8 mouse cellular contexts compared by ENCODE assay signal in the genomic region with DNA sequence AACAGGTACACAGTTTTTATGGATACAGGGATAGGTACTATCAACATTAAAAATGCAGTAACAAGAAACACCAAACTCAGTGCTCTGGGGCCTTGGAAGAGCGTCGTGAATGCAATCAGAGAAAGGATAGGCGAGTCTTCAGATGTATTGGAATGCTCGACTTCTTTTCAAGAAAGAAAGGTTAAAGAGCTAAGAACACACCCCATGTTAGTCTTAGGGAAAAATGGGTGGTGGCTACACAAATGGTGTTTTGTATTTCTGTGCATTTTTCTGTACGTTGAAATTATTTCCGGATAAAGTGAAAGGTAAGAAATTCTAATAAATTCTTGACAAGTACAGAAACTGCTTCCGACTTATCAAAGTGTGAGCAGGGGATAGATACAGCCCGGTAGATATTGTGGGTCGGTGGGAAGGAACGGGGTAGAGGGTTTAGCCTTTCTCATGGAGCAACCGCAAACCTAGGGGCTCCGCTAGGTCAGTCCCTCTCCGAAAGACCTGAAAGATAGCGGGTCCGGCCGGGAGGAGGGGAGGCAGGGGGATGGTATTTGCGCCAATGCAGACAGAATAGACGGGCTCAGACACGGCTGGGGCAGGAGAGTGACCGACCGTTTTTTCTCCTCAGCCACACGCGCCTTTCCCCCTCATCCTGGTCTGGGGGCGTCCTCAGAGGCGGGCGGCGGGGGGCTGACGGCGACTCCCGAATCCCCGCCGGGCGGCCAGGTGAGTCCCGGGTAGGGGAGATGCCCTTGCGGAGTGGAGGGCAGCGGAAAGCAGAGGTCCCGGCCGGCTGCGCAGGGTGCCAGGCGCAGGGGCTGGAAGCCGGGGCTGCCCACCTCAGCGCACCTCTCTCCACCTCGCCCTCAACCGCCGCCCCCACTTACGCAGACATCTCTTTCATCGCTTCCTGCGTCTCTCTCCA. TPM values are rescaled to one million over a fixed set of nuclear protein-coding genes. Genes with fewer than 3 reads are reported as not detected.
DNase-seq lines count a peak whose midpoint lies in the region; ATAC-seq lines count a peak whose summit lies in the region.

No protein-coding gene starts in this region.

- peak overlapping the region; percentile 91 for H3K4me3 ChIP-seq in lung, embryonic 16.5 days (ENCODE audit: low read length)
- peak overlapping the region; percentile 97 for H3K4me3 ChIP-seq in embryonic facial prominence, embryonic 11.5 days (ENCODE audit: low read depth, low read length)
- H3K4me3 ChIP-seq in hindbrain, embryonic 16.5 days (ENCODE audit: low read length) = peak overlapping the region; percentile 96

- H3K27me3 ChIP-seq in lung, embryonic 16.5 days (ENCODE audit: control insufficient read depth, insufficient read depth, low read depth, low read length) = no peaks in the 10 kb centered on the region
- H3K27me3 ChIP-seq in embryonic facial prominence, embryonic 11.5 days (ENCODE audit: control insufficient read depth, insufficient read depth, low read length) = no peaks in the 10 kb centered on the region
- no peaks in the 10 kb centered on the region for H3K27me3 ChIP-seq in hindbrain, embryonic 16.5 days (replicated peaks; ENCODE audit: control insufficient read depth, insufficient read depth, low read length)
- H3K27me3 ChIP-seq in splenic B cell, adult 2 months (ENCODE audit: control insufficient read depth, insufficient read depth, low read length, poor library complexity, severe bottlenecking) = no peaks in the 10 kb centered on the region

- WGBS in lung, embryonic 16.5 days = under 1% methylated on average over 48 of the region's 48 CpGs
- 1% methylated on average over 48 of the region's 48 CpGs for WGBS in embryonic facial prominence, embryonic 11.5 days
- WGBS in hindbrain, embryonic 16.5 days = under 1% methylated on average over 47 of the region's 48 CpGs

- 0 out of 2 replicates have a peak, but pooled peaks cover 2% of the 10 kb centered on the region for H3K4me1 ChIP-seq in lung, embryonic 16.5 days (replicated peaks; ENCODE audit: control insufficient read depth, insufficient read depth, low read length)
- no peaks in the 10 kb centered on the region for H3K4me1 ChIP-seq in embryonic facial prominence, embryonic 11.5 days (ENCODE audit: control insufficient read depth, insufficient read depth, low read length)
- peaks cover 6% of the 10 kb centered on the region for H3K4me1 ChIP-seq in hindbrain, embryonic 16.5 days (ENCODE audit: control insufficient read depth, insufficient read depth, low read depth, low read length)

- no peaks in the 10 kb centered on the region for H3K9me3 ChIP-seq in lung, embryonic 16.5 days (ENCODE audit: control insufficient read depth, low read length)
- H3K9me3 ChIP-seq in embryonic facial prominence, embryonic 11.5 days (replicated peaks; ENCODE audit: control insufficient read depth, low read length) = no peaks in the 10 kb centered on the region
- no peaks in the 10 kb centered on the region for H3K9me3 ChIP-seq in hindbrain, embryonic 16.5 days (ENCODE audit: control insufficient read depth, low read length)

- peak overlapping the region; percentile 76 for H3K4me2 ChIP-seq in lung, embryonic 16.5 days (ENCODE audit: low read depth, low read length)
- H3K4me2 ChIP-seq in embryonic facial prominence, embryonic 11.5 days (ENCODE audit: low read depth, low read length) = peak overlapping the region; percentile 65
- H3K4me2 ChIP-seq in hindbrain, embryonic 16.5 days (ENCODE audit: low read length) = peak overlapping the region; percentile 72

- H3K27ac ChIP-seq in lung, embryonic 16.5 days (ENCODE audit: low read length) = peak overlapping the region; percentile 93
- peak overlapping the region; percentile 90 for H3K27ac ChIP-seq in embryonic facial prominence, embryonic 11.5 days (replicated peaks; ENCODE audit: low read depth, low read length)
- H3K27ac ChIP-seq in hindbrain, embryonic 16.5 days (ENCODE audit: low read depth, low read length) = peak overlapping the region; percentile 95

- DNase-seq in adrenal gland, adult 2 months = peak; percentile 43
- DNase-seq in adrenal gland, adult 8-10 months = no peak
- no peak for DNase-seq in lung, postnatal 4 days
- DNase-seq in embryonic facial prominence, embryonic 11.5 days (ENCODE audit: low spot score) = peak; percentile 25
- DNase-seq in splenic B cell, adult 2 months (ENCODE audit: low read depth, low spot score) = peak; percentile 2

- H3K9ac ChIP-seq in lung, embryonic 16.5 days (ENCODE audit: low read length) = peak overlapping the region; percentile 85
- H3K9ac ChIP-seq in embryonic facial prominence, embryonic 11.5 days (replicated peaks; ENCODE audit: low read length) = peak overlapping the region; percentile 89
- H3K9ac ChIP-seq in hindbrain, embryonic 16.5 days (ENCODE audit: low read depth, low read length) = peak overlapping the region; percentile 96

- ATAC-seq in lung, embryonic 16.5 days (ENCODE audit: low read depth) = peak; percentile 80
- ATAC-seq in embryonic facial prominence, embryonic 11.5 days (replicated peaks; ENCODE audit: insufficient number of reproducible peaks, low FRiP score, low TSS enrichment, low read depth) = peak; percentile 89
- ATAC-seq in hindbrain, embryonic 16.5 days = peak; percentile 92
- ATAC-seq in megakaryocyte, adult 5-6 weeks (ENCODE audit: poor library complexity, severe bottlenecking) = peak; percentile 81

- H3K36me3 ChIP-seq in lung, embryonic 16.5 days (ENCODE audit: control insufficient read depth, insufficient read depth, low read length) = peaks cover 4% of the 10 kb centered on the region
- no peaks in the 10 kb centered on the region for H3K36me3 ChIP-seq in embryonic facial prominence, embryonic 11.5 days (replicated peaks; ENCODE audit: control insufficient read depth, insufficient read depth, low read depth, low read length)
- H3K36me3 ChIP-seq in hindbrain, embryonic 16.5 days (ENCODE audit: control insufficient read depth, insufficient read depth, low read length) = peaks cover 2% of the 10 kb centered on the region
- no peaks in the 10 kb centered on the region for H3K36me3 ChIP-seq in splenic B cell, adult 2 months (ENCODE audit: control insufficient read depth, insufficient read depth, low read length, poor library complexity, severe bottlenecking)

RNA-seq across cellular contexts. Expression of gene Papolg, which starts 0.7 kb away (rescaled TPM):
- total RNA-seq in adrenal gland, adult 2 months (2021) = 10 to 100 TPM; 10.6 to 14.0 TPM
- 1.2 and 1.3 TPM in 2 replicates for polyA plus RNA-seq in adrenal gland, adult 2 months (2012; rRNA removed)
- 10 to 100 TPM; 13.4 to 16.3 (median 14.2) TPM for total RNA-seq in adrenal gland, adult 8-10 months (2022)
- polyA plus RNA-seq in lung, embryonic 16.5 days (2015; fragmentation: Nextera tagmentation; extraction: Ambion mirVana) = 13.3 and 14.5 TPM in 2 replicates
- polyA plus RNA-seq in embryonic facial prominence, embryonic 11.5 days (2014; fragmentation: Nextera tagmentation; extraction: Ambion mirVana) = 25.6 and 33.6 TPM in 2 replicates
- 15.9 and 18.6 TPM in 2 replicates for polyA plus RNA-seq in hindbrain, embryonic 16.5 days (2015; fragmentation: Nextera tagmentation; extraction: Ambion mirVana)
- total RNA-seq in megakaryocyte, adult 5-6 weeks (2015) = 28.0 and 28.9 TPM in 2 replicates
- total RNA-seq in megakaryocyte, adult 5-6 weeks (2017) = 24.9 and 31.8 TPM in 2 replicates

Comparison
In these comparisons a context has a peak if more than half of its experiments do, and no peak if none do; other contexts are left out.
1. DNase-seq: peak in adrenal gland, adult 2 months (single experiment), embryonic facial prominence, embryonic 11.5 days (single experiment) and splenic B cell, adult 2 months (single experiment); none in adrenal gland, adult 8-10 months (single experiment) and lung, postnatal 4 days (0 of 2).
2. Peak in every context shown above with its lines, with median percentiles within 50 percentile points of each other: ATAC-seq, H3K27ac ChIP-seq, H3K4me2 ChIP-seq, H3K4me3 ChIP-seq and H3K9ac ChIP-seq.